Mouse (Mus musculus): Measurements from ENCODE around the gene Thra.
A peak's percentile ranks its signal among the peaks of the same experiment; 100 is the strongest.

GRCm38 (mm10) chr11:98775348-98776051 lies 35.1 kb downstream of the Thra start:
- TF ChIP-seq CTCF (conservative IDR thresholded peaks at IDR 0.05 in 1 of 2, IDR thresholded peaks at IDR 0.05 in 1 of 2; ENCODE audit: low read depth in 2 of 2, low read length in 2 of 2) (no peak), ZMIZ1 (IDR thresholded peaks at IDR 0.05; ENCODE audit: low read depth, low read length) (no peak), MAX (IDR thresholded peaks at IDR 0.05; ENCODE audit: low read length) (peak; percentile 97), TBP (conservative IDR thresholded peaks at IDR 0.05; ENCODE audit: low read depth, low read length) (no peak), MXI1 (IDR thresholded peaks at IDR 0.05; ENCODE audit: low read depth, low read length) (peak; percentile 94; the same call in 1 of the 2 replicates), NRF1 (IDR thresholded peaks at IDR 0.05; ENCODE audit: low read depth, low read length) (peak; percentile 97), CHD2 (IDR thresholded peaks at IDR 0.05; ENCODE audit: low read length) (peak; percentile 39; the same call in 1 of the 2 replicates), ZC3H11A (IDR thresholded peaks at IDR 0.05; ENCODE audit: low read depth, low read length) (no peak), POLR2A (IDR thresholded peaks at IDR 0.05; ENCODE audit: low read depth, low read length) (no peak)
